Mouse (Mus musculus): ENCODE measurements around the gene Kmt2d. TPM values are rescaled to one million over a fixed set of nuclear protein-coding genes. Genes with fewer than 3 reads are reported as not detected.

Kmt2d gene
- polyA plus RNA-seq, 1 experiment from 2014 or later, result 20.1 TPM

- Histone ChIP-seq H3K27ac (ENCODE audit: low read depth, low read length) (no peak overlapping the region), H3K4me3 (ENCODE audit: low read depth, low read length) (no peak overlapping the region), H3K9ac (ENCODE audit: low read length) (no peak overlapping the region), H3K27me3 (ENCODE audit: control insufficient read depth, insufficient read depth, low read length) (peaks cover 93% of the 10 kb centered on the region), H3K4me1 (replicated peaks; ENCODE audit: control insufficient read depth, insufficient read depth, low read length) (peaks cover 23% of the 10 kb centered on the region), H3K4me2 (ENCODE audit: low read depth, low read length, severe bottlenecking) (no peak overlapping the region), H3K9me3 (ENCODE audit: control insufficient read depth, low read length) (no peaks in the 10 kb centered on the region), H3K36me3 (ENCODE audit: control insufficient read depth, insufficient read depth, low read length) (no peaks in the 10 kb centered on the region)
- WGBS, result 2% methylated on average over 13 of the region's 13 CpGs
- no peak for DNase-seq (ENCODE audit: low spot score)
- ATAC-seq (replicated peaks; ENCODE audit: low FRiP score), result no peak
Observed at GRCm38 (mm10) chr15:98793141-98793698, 77.8 kb downstream of the Kmt2d start.

GRCm38 (mm10) chr15:98792233-98793020 lies 78.6 kb downstream of the Kmt2d start:
- Histone ChIP-seq H3K27ac (ENCODE audit: low read depth, low read length) (no peak overlapping the region), H3K27me3 (ENCODE audit: control insufficient read depth, insufficient read depth, low read length) (peaks cover 98% of the 10 kb centered on the region), H3K9ac (ENCODE audit: low read length) (no peak overlapping the region), H3K4me1 (replicated peaks; ENCODE audit: control insufficient read depth, insufficient read depth, low read length) (peaks cover 16% of the 10 kb centered on the region), H3K4me2 (ENCODE audit: low read depth, low read length, severe bottlenecking) (no peak overlapping the region), H3K4me3 (ENCODE audit: low read depth, low read length) (no peak overlapping the region), H3K36me3 (ENCODE audit: control insufficient read depth, insufficient read depth, low read length) (no peaks in the 10 kb centered on the region), H3K9me3 (ENCODE audit: control insufficient read depth, low read length) (no peaks in the 10 kb centered on the region)
- ATAC-seq (replicated peaks; ENCODE audit: low FRiP score), result no peak
- WGBS, result 1% methylated on average over 75 of the region's 75 CpGs
- DNase-seq (ENCODE audit: low spot score), result peak; percentile 50

- Histone ChIP-seq H3K27me3 (ENCODE audit: control insufficient read depth, insufficient read depth, low read length) (peaks cover 98% of the 10 kb centered on the region), H3K4me3 (ENCODE audit: low read depth, low read length) (no peak overlapping the region), H3K27ac (ENCODE audit: low read depth, low read length) (no peak overlapping the region), H3K36me3 (ENCODE audit: control insufficient read depth, insufficient read depth, low read length) (no peaks in the 10 kb centered on the region), H3K4me2 (ENCODE audit: low read depth, low read length, severe bottlenecking) (no peak overlapping the region), H3K9me3 (ENCODE audit: control insufficient read depth, low read length) (no peaks in the 10 kb centered on the region), H3K4me1 (replicated peaks; ENCODE audit: control insufficient read depth, insufficient read depth, low read length) (peaks cover 11% of the 10 kb centered on the region), H3K9ac (ENCODE audit: low read length) (no peak overlapping the region)
- ATAC-seq (replicated peaks; ENCODE audit: low FRiP score) (no peak), DNase-seq (ENCODE audit: low spot score) (peak; percentile 56)
- under 1% methylated on average over 23 of the region's 23 CpGs for WGBS
Observed at GRCm38 (mm10) chr15:98791771-98792170, 79.2 kb downstream of the Kmt2d start.

DNA sequence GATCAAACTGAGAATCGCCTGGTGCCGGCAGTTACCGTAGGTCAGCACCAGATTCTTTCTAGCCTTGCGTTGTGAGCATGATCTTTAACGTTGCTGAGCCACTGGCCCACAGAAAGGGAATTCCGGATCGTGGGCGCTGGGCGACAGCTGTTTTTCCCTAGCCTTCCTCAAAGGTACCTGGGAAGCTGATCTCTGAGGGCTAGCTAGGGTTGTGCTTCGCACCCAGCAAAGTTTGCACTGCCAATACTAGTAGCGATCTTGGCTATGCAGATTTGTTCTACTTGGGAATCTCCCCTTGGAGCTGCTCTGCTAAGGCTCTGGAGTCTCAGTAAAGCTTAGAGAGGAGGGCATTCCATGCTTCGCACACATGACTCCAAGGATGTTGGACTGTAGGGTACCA lies 79.8 kb downstream of the Kmt2d start:
- WGBS, result 2% methylated on average over 12 of the region's 12 CpGs
- DNase-seq (ENCODE audit: low spot score), result peak; percentile 51
- no peak overlapping the region for H3K9ac ChIP-seq (ENCODE audit: low read length)
- no peaks in the 10 kb centered on the region for H3K36me3 ChIP-seq (ENCODE audit: control insufficient read depth, insufficient read depth, low read length)
- H3K4me3 ChIP-seq (ENCODE audit: low read depth, low read length), result no peak overlapping the region
- H3K27ac ChIP-seq (ENCODE audit: low read depth, low read length), result no peak overlapping the region
- no peak for ATAC-seq (replicated peaks; ENCODE audit: low FRiP score)
- H3K9me3 ChIP-seq (ENCODE audit: control insufficient read depth, low read length), result no peaks in the 10 kb centered on the region
- H3K4me1 ChIP-seq (replicated peaks; ENCODE audit: control insufficient read depth, insufficient read depth, low read length), result peaks cover 6% of the 10 kb centered on the region; the same call in 1 of the 2 replicates
- H3K27me3 ChIP-seq (ENCODE audit: control insufficient read depth, insufficient read depth, low read length), result peaks cover 94% of the 10 kb centered on the region
- H3K4me2 ChIP-seq (ENCODE audit: low read depth, low read length, severe bottlenecking), result no peak overlapping the region

DNA sequence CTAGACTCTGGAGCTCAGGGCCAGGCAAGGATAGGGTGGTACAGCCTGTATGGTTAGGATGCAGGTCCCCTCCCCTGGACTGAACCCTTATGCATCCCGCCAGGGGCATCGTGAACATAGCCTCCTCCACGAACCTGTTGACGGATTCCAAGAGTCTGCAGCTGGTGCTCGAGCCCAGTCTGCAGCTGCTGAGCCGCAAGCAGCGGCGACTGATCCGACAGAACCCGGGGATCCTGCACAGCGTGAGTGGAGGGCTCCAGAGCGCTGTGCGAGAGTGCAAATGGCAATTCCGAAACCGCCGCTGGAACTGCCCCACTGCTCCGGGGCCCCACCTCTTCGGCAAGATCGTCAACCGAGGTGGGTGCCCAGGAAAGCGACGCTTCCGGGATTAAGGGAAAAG lies 80.2 kb downstream of the Kmt2d start:
- under 1% methylated on average over 23 of the region's 23 CpGs for WGBS
- no peak overlapping the region for H3K9ac ChIP-seq (ENCODE audit: low read length)

GRCm38 (mm10) chr15:98789661-98790535 lies 81.1 kb downstream of the Kmt2d start, which contains the start of gene Wnt1:
Wnt1 (plus strand) TSS chr15:98789857.
- peaks cover 6% of the 10 kb centered on the region; the same call in 1 of the 2 replicates for H3K4me1 ChIP-seq (replicated peaks; ENCODE audit: control insufficient read depth, insufficient read depth, low read length)
- no peak within 1 kb of the TSS for H3K4me3 ChIP-seq (ENCODE audit: low read depth, low read length)
- peaks cover 85% of the 10 kb centered on the region for H3K27me3 ChIP-seq (ENCODE audit: control insufficient read depth, insufficient read depth, low read length)
- DNase-seq (ENCODE audit: low spot score) (peak; percentile 77), ATAC-seq (replicated peaks; ENCODE audit: low FRiP score) (peak; percentile 33; the same call in 1 of the 2 replicates)
- 1% methylated on average over 50 of the region's 51 CpGs for WGBS
- H3K4me2 ChIP-seq (ENCODE audit: low read depth, low read length, severe bottlenecking), result 0 out of 2 replicates have a peak within 1 kb of the TSS, but pooled peaks have one; percentile 24
- H3K9me3 ChIP-seq (ENCODE audit: control insufficient read depth, low read length), result no peaks in the 10 kb centered on the region
- H3K9ac ChIP-seq (ENCODE audit: low read length), result no peak within 1 kb of the TSS
- no peaks in the 10 kb centered on the region for H3K36me3 ChIP-seq (ENCODE audit: control insufficient read depth, insufficient read depth, low read length)
- H3K27ac ChIP-seq (ENCODE audit: low read depth, low read length), result no peak within 1 kb of the TSS

More for the DNA sequence above, 80.2 kb downstream of the Kmt2d start:
- Histone ChIP-seq H3K4me3 (ENCODE audit: low read depth, low read length) (no peak overlapping the region), H3K4me1 (replicated peaks; ENCODE audit: control insufficient read depth, insufficient read depth, low read length) (peaks cover 6% of the 10 kb centered on the region; the same call in 1 of the 2 replicates), H3K4me2 (ENCODE audit: low read depth, low read length, severe bottlenecking) (no peak overlapping the region), H3K9me3 (ENCODE audit: control insufficient read depth, low read length) (no peaks in the 10 kb centered on the region), H3K27me3 (ENCODE audit: control insufficient read depth, insufficient read depth, low read length) (peaks cover 90% of the 10 kb centered on the region), H3K36me3 (ENCODE audit: control insufficient read depth, insufficient read depth, low read length) (no peaks in the 10 kb centered on the region), H3K27ac (ENCODE audit: low read depth, low read length) (no peak overlapping the region)
- ATAC-seq (replicated peaks; ENCODE audit: low FRiP score) (no peak), DNase-seq (ENCODE audit: low spot score) (peak; percentile 57)

- no peak overlapping the region for H3K4me3 ChIP-seq (ENCODE audit: low read depth, low read length)
- H3K36me3 ChIP-seq (ENCODE audit: control insufficient read depth, insufficient read depth, low read length), result no peaks in the 10 kb centered on the region
- WGBS, result 12% methylated on average over 24 of the region's 24 CpGs
- ATAC-seq (replicated peaks; ENCODE audit: low FRiP score), result no peak
- no peaks in the 10 kb centered on the region for H3K9me3 ChIP-seq (ENCODE audit: control insufficient read depth, low read length)
- 0 out of 2 replicates have a peak overlapping the region, but pooled peaks have one; percentile 24 for H3K4me2 ChIP-seq (ENCODE audit: low read depth, low read length, severe bottlenecking)
- no peak overlapping the region for H3K27ac ChIP-seq (ENCODE audit: low read depth, low read length)
- H3K9ac ChIP-seq (ENCODE audit: low read length), result no peak overlapping the region
- no peak for DNase-seq (ENCODE audit: low spot score)
- peaks cover 6% of the 10 kb centered on the region; the same call in 1 of the 2 replicates for H3K4me1 ChIP-seq (replicated peaks; ENCODE audit: control insufficient read depth, insufficient read depth, low read length)
- peaks cover 81% of the 10 kb centered on the region for H3K27me3 ChIP-seq (ENCODE audit: control insufficient read depth, insufficient read depth, low read length)
Observed at GRCm38 (mm10) chr15:98788972-98789660, 81.9 kb downstream of the Kmt2d start.

- peaks cover 6% of the 10 kb centered on the region; the same call in 1 of the 2 replicates for H3K4me1 ChIP-seq (replicated peaks; ENCODE audit: control insufficient read depth, insufficient read depth, low read length)
- 44% methylated on average over 4 of the region's 4 CpGs for WGBS
- no peak overlapping the region for H3K27ac ChIP-seq (ENCODE audit: low read depth, low read length)
- H3K4me2 ChIP-seq (ENCODE audit: low read depth, low read length, severe bottlenecking), result no peak overlapping the region
- no peak overlapping the region for H3K4me3 ChIP-seq (ENCODE audit: low read depth, low read length)
- H3K9me3 ChIP-seq (ENCODE audit: control insufficient read depth, low read length), result no peaks in the 10 kb centered on the region
- peak; percentile 53 for DNase-seq (ENCODE audit: low spot score)
- H3K27me3 ChIP-seq (ENCODE audit: control insufficient read depth, insufficient read depth, low read length), result peaks cover 72% of the 10 kb centered on the region
- H3K36me3 ChIP-seq (ENCODE audit: control insufficient read depth, insufficient read depth, low read length), result no peaks in the 10 kb centered on the region
- H3K9ac ChIP-seq (ENCODE audit: low read length), result no peak overlapping the region
- ATAC-seq (replicated peaks; ENCODE audit: low FRiP score), result no peak
Observed at GRCm38 (mm10) chr15:98787930-98788329, 83.1 kb downstream of the Kmt2d start.
